Mouse (Mus musculus): ENCODE measurements around the gene Exosc1. TPM values are rescaled to one million over a fixed set of nuclear protein-coding genes. Genes with fewer than 3 reads are reported as not detected.

Exosc1 gene
- total and polyA plus RNA-seq, 3 experiments: 29.3 to 81.0 (median 52.2) TPM

- no peak for TF ChIP-seq GATA1 (IDR thresholded peaks at IDR 0.05; ENCODE audit: borderline replicate concordance, low read length)
- no peak for TF ChIP-seq POLR2AphosphoS5 (IDR thresholded peaks at IDR 0.05; ENCODE audit: insufficient replicate concordance, low read depth, low read length)
- TF ChIP-seq TAL1 (conservative IDR thresholded peaks at IDR 0.05; ENCODE audit: low read depth, low read length): no peak
- no peak for TF ChIP-seq GATA2 (IDR thresholded peaks at IDR 0.05; ENCODE audit: borderline replicate concordance, low read depth, low read length)
- TF ChIP-seq CTCF (IDR thresholded peaks at IDR 0.05; ENCODE audit: low read depth, low read length): no peak
- no peaks in the 10 kb centered on the region for H3K9me3 ChIP-seq (replicated peaks)
- peak within 1 kb of the TSS; percentile 80 for H3K4me3 ChIP-seq (ENCODE audit: low read depth, low read length)
- DNase-seq (ENCODE audit: low spot score) (peak; percentile 86), ATAC-seq (ENCODE audit: extremely low read depth, insufficient number of reproducible peaks, low FRiP score, poor library complexity, severe bottlenecking) (peak; percentile 82)
- H3K4me1 ChIP-seq (ENCODE audit: insufficient read depth, low read depth, low read length): peaks cover 45% of the 10 kb centered on the region
- no peaks in the 10 kb centered on the region for H3K27me3 ChIP-seq (ENCODE audit: insufficient read depth, low read length)
- H3K36me3 ChIP-seq (replicated peaks): peaks cover 35% of the 10 kb centered on the region
These were observed 37.5 kb downstream of the Exosc1 start, which contains the start of gene Rrp12 for GRCm38 (mm10) chr19:41895460-41896318. Rrp12 (minus strand) TSS chr19:41896173.

GRCm38 (mm10) chr19:41894959-41895358 is 38.3 kb downstream of the Exosc1 start:
- DNase-seq (ENCODE audit: low spot score) (no peak), ATAC-seq (ENCODE audit: extremely low read depth, insufficient number of reproducible peaks, low FRiP score, poor library complexity, severe bottlenecking) (peak; percentile 32; the same call in 1 of the 2 replicates)
- Histone ChIP-seq H3K9me3 (replicated peaks) (no peaks in the 10 kb centered on the region), H3K4me1 (ENCODE audit: insufficient read depth, low read depth, low read length) (peaks cover 42% of the 10 kb centered on the region), H3K27me3 (ENCODE audit: insufficient read depth, low read length) (no peaks in the 10 kb centered on the region), H3K36me3 (replicated peaks) (peaks cover 42% of the 10 kb centered on the region), H3K4me3 (ENCODE audit: low read depth, low read length) (peak overlapping the region; percentile 80)
- TF ChIP-seq CTCF (IDR thresholded peaks at IDR 0.05; ENCODE audit: low read depth, low read length) (no peak), TAL1 (conservative IDR thresholded peaks at IDR 0.05; ENCODE audit: low read depth, low read length) (no peak)

- Histone ChIP-seq H3K4me3 (ENCODE audit: low read depth, low read length) (no peak overlapping the region), H3K36me3 (replicated peaks) (peaks cover 95% of the 10 kb centered on the region), H3K4me1 (ENCODE audit: insufficient read depth, low read depth, low read length) (peaks cover 38% of the 10 kb centered on the region), H3K9me3 (replicated peaks) (no peaks in the 10 kb centered on the region), H3K27me3 (ENCODE audit: insufficient read depth, low read length) (no peaks in the 10 kb centered on the region; the same call in 1 of the 2 replicates)
- ATAC-seq (ENCODE audit: extremely low read depth, insufficient number of reproducible peaks, low FRiP score, poor library complexity, severe bottlenecking) (peak; percentile 40), DNase-seq (ENCODE audit: low spot score) (peak; percentile 26)
- TF ChIP-seq CTCF (IDR thresholded peaks at IDR 0.05; ENCODE audit: low read depth, low read length) (no peak), TAL1 (conservative IDR thresholded peaks at IDR 0.05; ENCODE audit: low read depth, low read length) (peak; percentile 53)
These were observed 45.0 kb downstream of the Exosc1 start for GRCm38 (mm10) chr19:41888191-41888590.

GRCm38 (mm10) chr19:41883882-41884281 is 49.3 kb downstream of the Exosc1 start:
- Histone ChIP-seq H3K4me3 (ENCODE audit: low read depth, low read length) (no peak overlapping the region), H3K36me3 (replicated peaks) (peaks cover 98% of the 10 kb centered on the region), H3K9me3 (replicated peaks) (no peaks in the 10 kb centered on the region), H3K27me3 (ENCODE audit: insufficient read depth, low read length) (no peaks in the 10 kb centered on the region; the same call in 1 of the 2 replicates), H3K4me1 (ENCODE audit: insufficient read depth, low read depth, low read length) (peaks cover 25% of the 10 kb centered on the region)
- TF ChIP-seq CTCF (IDR thresholded peaks at IDR 0.05; ENCODE audit: low read depth, low read length) (no peak), POLR2AphosphoS5 (IDR thresholded peaks at IDR 0.05; ENCODE audit: insufficient replicate concordance, low read depth, low read length) (no peak), GATA1 (IDR thresholded peaks at IDR 0.05; ENCODE audit: borderline replicate concordance, low read length) (no peak), GATA2 (IDR thresholded peaks at IDR 0.05; ENCODE audit: borderline replicate concordance, low read depth, low read length) (no peak), TAL1 (conservative IDR thresholded peaks at IDR 0.05; ENCODE audit: low read depth, low read length) (no peak)
- DNase-seq (ENCODE audit: low spot score) (no peak), ATAC-seq (ENCODE audit: extremely low read depth, insufficient number of reproducible peaks, low FRiP score, poor library complexity, severe bottlenecking) (no peak)

- Histone ChIP-seq H3K4me1 (ENCODE audit: insufficient read depth, low read depth, low read length) (peaks cover 8% of the 10 kb centered on the region), H3K9me3 (replicated peaks) (no peaks in the 10 kb centered on the region), H3K36me3 (replicated peaks) (peaks cover 97% of the 10 kb centered on the region), H3K27me3 (ENCODE audit: insufficient read depth, low read length) (no peaks in the 10 kb centered on the region; the same call in 1 of the 2 replicates), H3K4me3 (ENCODE audit: low read depth, low read length) (no peak overlapping the region)
- ATAC-seq (ENCODE audit: extremely low read depth, insufficient number of reproducible peaks, low FRiP score, poor library complexity, severe bottlenecking) (no peak), DNase-seq (ENCODE audit: low spot score) (no peak)
- TF ChIP-seq GATA2 (IDR thresholded peaks at IDR 0.05; ENCODE audit: borderline replicate concordance, low read depth, low read length) (no peak), GATA1 (IDR thresholded peaks at IDR 0.05; ENCODE audit: borderline replicate concordance, low read length) (no peak), CTCF (IDR thresholded peaks at IDR 0.05; ENCODE audit: low read depth, low read length) (no peak), TAL1 (conservative IDR thresholded peaks at IDR 0.05; ENCODE audit: low read depth, low read length) (no peak), POLR2AphosphoS5 (IDR thresholded peaks at IDR 0.05; ENCODE audit: insufficient replicate concordance, low read depth, low read length) (no peak)
These were observed 51.4 kb downstream of the Exosc1 start for GRCm38 (mm10) chr19:41881842-41882241.

GRCm38 (mm10) chr19:41874356-41874755 is 58.9 kb downstream of the Exosc1 start:
- H3K9me3 ChIP-seq (replicated peaks): no peaks in the 10 kb centered on the region
- peaks cover 93% of the 10 kb centered on the region for H3K36me3 ChIP-seq (replicated peaks)
- TF ChIP-seq GATA1 (IDR thresholded peaks at IDR 0.05; ENCODE audit: borderline replicate concordance, low read length): no peak
- TF ChIP-seq CTCF (IDR thresholded peaks at IDR 0.05; ENCODE audit: low read depth, low read length): no peak
- no peak for TF ChIP-seq POLR2AphosphoS5 (IDR thresholded peaks at IDR 0.05; ENCODE audit: insufficient replicate concordance, low read depth, low read length)
- TF ChIP-seq TAL1 (conservative IDR thresholded peaks at IDR 0.05; ENCODE audit: low read depth, low read length): no peak
- peaks cover 11% of the 10 kb centered on the region for H3K4me1 ChIP-seq (ENCODE audit: insufficient read depth, low read depth, low read length)
- ATAC-seq (ENCODE audit: extremely low read depth, insufficient number of reproducible peaks, low FRiP score, poor library complexity, severe bottlenecking): no peak
- no peak overlapping the region for H3K4me3 ChIP-seq (ENCODE audit: low read depth, low read length)
- H3K27me3 ChIP-seq (ENCODE audit: insufficient read depth, low read length): no peaks in the 10 kb centered on the region
- no peak for DNase-seq (ENCODE audit: low spot score)

Other genes with a start within 250 kb of the Exosc1 start
- not detected in 2 replicates for gene Slit1, start 189.8 kb downstream of the Exosc1 start, total RNA-seq (2014; fragmentation: Nextera tagmentation)
- 0.11 TPM in 1 of 2 replicates, not detected in the other for gene Slit1, start 189.8 kb downstream of the Exosc1 start, total RNA-seq (2017)
- gene Slit1, start 189.8 kb downstream of the Exosc1 start, polyA plus RNA-seq (2012): 0.04 TPM in 1 of 2 replicates, not detected in the other
- gene Arhgap19, start 131.4 kb downstream of the Exosc1 start, total RNA-seq (2014; fragmentation: Nextera tagmentation): 66.1 and 95.6 TPM in 2 replicates
- 41.0 and 46.9 TPM in 2 replicates for gene Arhgap19, start 131.4 kb downstream of the Exosc1 start, total RNA-seq (2017)
- gene Arhgap19, start 131.4 kb downstream of the Exosc1 start, polyA plus RNA-seq (2012): 6.9 and 9.0 TPM in 2 replicates
- gene Frat1, start 103.5 kb downstream of the Exosc1 start, total RNA-seq (2014; fragmentation: Nextera tagmentation): 11.4 and 13.5 TPM in 2 replicates
- gene Frat1, start 103.5 kb downstream of the Exosc1 start, total RNA-seq (2017): 17.9 and 19.8 TPM in 2 replicates
- gene Frat1, start 103.5 kb downstream of the Exosc1 start, polyA plus RNA-seq (2012): 41.1 and 52.6 TPM in 2 replicates
- gene Frat2, start 85.3 kb downstream of the Exosc1 start, total RNA-seq (2014; fragmentation: Nextera tagmentation): 15.3 and 17.8 TPM in 2 replicates
- 23.4 and 30.4 TPM in 2 replicates for gene Frat2, start 85.3 kb downstream of the Exosc1 start, total RNA-seq (2017)
- 42.6 and 60.2 TPM in 2 replicates for gene Frat2, start 85.3 kb downstream of the Exosc1 start, polyA plus RNA-seq (2012)
- 14.9 and 16.9 TPM in 2 replicates for gene Rrp12, start 37.2 kb downstream of the Exosc1 start, total RNA-seq (2014; fragmentation: Nextera tagmentation)
- gene Rrp12, start 37.2 kb downstream of the Exosc1 start, total RNA-seq (2017): 13.5 and 16.5 TPM in 2 replicates
- gene Rrp12, start 37.2 kb downstream of the Exosc1 start, polyA plus RNA-seq (2012): 31.0 and 33.8 TPM in 2 replicates
- 910 and 922 TPM in 2 replicates for gene Pgam1, start 21.5 kb downstream of the Exosc1 start, total RNA-seq (2014; fragmentation: Nextera tagmentation)
- 501 and 541 TPM in 2 replicates for gene Pgam1, start 21.5 kb downstream of the Exosc1 start, total RNA-seq (2017)
- gene Pgam1, start 21.5 kb downstream of the Exosc1 start, polyA plus RNA-seq (2012): 573 and 600 TPM in 2 replicates
- 36.7 and 45.4 TPM in 2 replicates for gene Zdhhc16, start 57 bp upstream of the Exosc1 start, total RNA-seq (2014; fragmentation: Nextera tagmentation)
- 27.8 and 29.7 TPM in 2 replicates for gene Zdhhc16, start 57 bp upstream of the Exosc1 start, total RNA-seq (2017)
- gene Zdhhc16, start 57 bp upstream of the Exosc1 start, polyA plus RNA-seq (2012): 25.6 and 34.0 TPM in 2 replicates
- 27.5 and 39.4 TPM in 2 replicates for gene Mms19, start 47.7 kb upstream of the Exosc1 start, total RNA-seq (2014; fragmentation: Nextera tagmentation)
- gene Mms19, start 47.7 kb upstream of the Exosc1 start, total RNA-seq (2017): 26.2 and 31.7 TPM in 2 replicates
- gene Mms19, start 47.7 kb upstream of the Exosc1 start, polyA plus RNA-seq (2012): 16.1 and 17.4 TPM in 2 replicates
- gene Ubtd1, start 48.3 kb upstream of the Exosc1 start, total RNA-seq (2014; fragmentation: Nextera tagmentation): 2.6 and 19.9 TPM in 2 replicates
- gene Ubtd1, start 48.3 kb upstream of the Exosc1 start, total RNA-seq (2017): 4.8 and 7.7 TPM in 2 replicates
- 4.0 and 4.2 TPM in 2 replicates for gene Ubtd1, start 48.3 kb upstream of the Exosc1 start, polyA plus RNA-seq (2012)
- gene Ankrd2, start 102.6 kb upstream of the Exosc1 start, total RNA-seq (2014; fragmentation: Nextera tagmentation): not detected in 2 replicates
- 0.23 TPM in 1 of 2 replicates, not detected in the other for gene Ankrd2, start 102.6 kb upstream of the Exosc1 start, total RNA-seq (2017)
- not detected in 2 replicates for gene Ankrd2, start 102.6 kb upstream of the Exosc1 start, polyA plus RNA-seq (2012)
- gene Hoga1, start 112.2 kb upstream of the Exosc1 start, total RNA-seq (2014; fragmentation: Nextera tagmentation): not detected in 2 replicates
- not detected in 2 replicates for gene Hoga1, start 112.2 kb upstream of the Exosc1 start, total RNA-seq (2017)
- not detected in 2 replicates for gene Hoga1, start 112.2 kb upstream of the Exosc1 start, polyA plus RNA-seq (2012)
- not detected in 2 replicates for gene 4933411K16Rik, start 118.8 kb upstream of the Exosc1 start, total RNA-seq (2014; fragmentation: Nextera tagmentation)
- not detected in 2 replicates for gene 4933411K16Rik, start 118.8 kb upstream of the Exosc1 start, total RNA-seq (2017)
- not detected in 2 replicates for gene 4933411K16Rik, start 118.8 kb upstream of the Exosc1 start, polyA plus RNA-seq (2012)
- gene Morn4, start 152.9 kb upstream of the Exosc1 start, total RNA-seq (2014; fragmentation: Nextera tagmentation): not detected in 2 replicates
- 0.27 and 0.29 TPM in 2 replicates for gene Morn4, start 152.9 kb upstream of the Exosc1 start, total RNA-seq (2017)
- gene Morn4, start 152.9 kb upstream of the Exosc1 start, polyA plus RNA-seq (2012): 0.23 and 0.35 TPM in 2 replicates
- 8.5 and 10.7 TPM in 2 replicates for gene Pi4k2a, start 157.0 kb upstream of the Exosc1 start, total RNA-seq (2014; fragmentation: Nextera tagmentation)
- 5.5 and 6.3 TPM in 2 replicates for gene Pi4k2a, start 157.0 kb upstream of the Exosc1 start, total RNA-seq (2017)
- 13.8 and 14.5 TPM in 2 replicates for gene Pi4k2a, start 157.0 kb upstream of the Exosc1 start, polyA plus RNA-seq (2012)
- gene Avpi1, start 195.6 kb upstream of the Exosc1 start, total RNA-seq (2014; fragmentation: Nextera tagmentation): 2.8 and 5.1 TPM in 2 replicates
- 2.2 and 5.2 TPM in 2 replicates for gene Avpi1, start 195.6 kb upstream of the Exosc1 start, total RNA-seq (2017)
- gene Avpi1, start 195.6 kb upstream of the Exosc1 start, polyA plus RNA-seq (2012): 12.6 and 15.2 TPM in 2 replicates
- not detected in 2 replicates for gene Marveld1, start 214.0 kb upstream of the Exosc1 start, total RNA-seq (2014; fragmentation: Nextera tagmentation)
- gene Marveld1, start 214.0 kb upstream of the Exosc1 start, total RNA-seq (2017): 0.11 TPM in 1 of 2 replicates, not detected in the other
- gene Marveld1, start 214.0 kb upstream of the Exosc1 start, polyA plus RNA-seq (2012): not detected in 2 replicates
- gene Zfyve27, start 230.5 kb upstream of the Exosc1 start, total RNA-seq (2014; fragmentation: Nextera tagmentation): 17.2 and 17.6 TPM in 2 replicates
- gene Zfyve27, start 230.5 kb upstream of the Exosc1 start, total RNA-seq (2017): 16.9 and 19.9 TPM in 2 replicates
- 12.9 and 14.7 TPM in 2 replicates for gene Zfyve27, start 230.5 kb upstream of the Exosc1 start, polyA plus RNA-seq (2012)

All from G1E (cell line).